Mouse (Mus musculus) bone marrow, adult 2 months (tissue): Measurements from ENCODE around the gene Ampd3. TPM values are rescaled to one million over a fixed set of nuclear protein-coding genes. Genes with fewer than 3 reads are reported as not detected.
A peak's percentile ranks its signal among the peaks of the same experiment; 100 is the strongest.

Experiments
- H3K27ac ChIP-seq: fragments of 200-500 bp; 2 replicates; pipeline ENCODE4 v1.5.1; 2012; ENCODE audit warnings: low read depth, mild to moderate bottlenecking, control low read depth, inconsistent platforms, low read length; ENCODE audit not compliant: control insufficient read depth, poor library complexity, insufficient read depth
- H3K4me1 ChIP-seq: fragments of 200-500 bp; 2 replicates; pipeline ENCODE4 v1.6.1; 2011; ENCODE audit warnings: low read length; ENCODE audit not compliant: control insufficient read depth, insufficient read depth
- H3K4me3 ChIP-seq: fragments of 200-500 bp; replicated peaks from 2 replicates; pipeline ENCODE3; 2011; ENCODE audit warnings: mild to moderate bottlenecking, low read depth, low read length, control low read depth; ENCODE audit not compliant: control insufficient read depth
- CTCF ChIP-seq: fragments of 200-500 bp; IDR thresholded peaks from 2 replicates; pipeline ENCODE4 v1.5.1; 2011; ENCODE audit warnings: low read length, control low read depth; ENCODE audit not compliant: control insufficient read depth, insufficient read depth
- POLR2A ChIP-seq: fragments of 200-500 bp; IDR thresholded peaks from 2 replicates; pipeline ENCODE4 v1.6.1; 2011; ENCODE audit warnings: low read depth, mild to moderate bottlenecking, control low read depth, low read length, borderline replicate concordance; ENCODE audit not compliant: control insufficient read depth
- WGBS: fragments of 180-500 bp; shearing (Covaris S2); methylation state at CpG from one replicate; pipeline ENCODE4 v1.1.7; 2018; 5-methylcytosine and 5-hydroxymethylcytosine counted together
- polyA plus RNA-seq: library from polyadenylated mRNA; stranded (reverse); fragments of >200 nt; gene quantifications from 2 replicates; pipeline ENCODE4 v1.2.4, GENCODE M21; 2011; ENCODE audit warnings: low replicate concordance; ENCODE audit not compliant: missing spikeins, insufficient read depth, insufficient read length

Ampd3 gene
- polyA plus RNA-seq, 1 experiment, result 36.5 TPM

DNA sequence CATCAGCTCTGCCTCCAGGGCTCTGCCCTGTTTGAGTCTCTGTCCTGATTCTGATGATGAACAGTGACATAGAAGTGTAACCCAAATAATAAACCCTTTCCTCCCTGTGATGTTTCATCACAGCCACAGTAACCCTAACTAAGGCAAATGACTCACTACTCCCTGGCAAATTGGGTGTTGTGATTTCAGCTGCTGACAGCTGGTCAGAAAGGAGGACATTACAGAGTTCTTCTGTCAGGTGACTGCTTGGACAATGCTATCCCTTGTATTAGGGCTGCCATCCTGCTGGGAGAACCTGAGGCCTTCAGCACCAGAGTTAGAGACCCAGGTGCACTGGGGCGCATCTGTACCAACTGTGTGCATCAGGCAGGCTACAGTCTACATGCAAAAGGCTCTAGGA lies 14.7 kb upstream of the Ampd3 start:
- TF ChIP-seq POLR2A, result no peak
- TF ChIP-seq CTCF, result no peak
- Histone ChIP-seq H3K4me1 (no peaks in the 10 kb centered on the region; the same call in 1 of the 2 replicates), H3K27ac (no peak overlapping the region), H3K4me3 (no peak overlapping the region)
- 83% methylated on average over 1 of the region's 1 CpGs for WGBS

DNA sequence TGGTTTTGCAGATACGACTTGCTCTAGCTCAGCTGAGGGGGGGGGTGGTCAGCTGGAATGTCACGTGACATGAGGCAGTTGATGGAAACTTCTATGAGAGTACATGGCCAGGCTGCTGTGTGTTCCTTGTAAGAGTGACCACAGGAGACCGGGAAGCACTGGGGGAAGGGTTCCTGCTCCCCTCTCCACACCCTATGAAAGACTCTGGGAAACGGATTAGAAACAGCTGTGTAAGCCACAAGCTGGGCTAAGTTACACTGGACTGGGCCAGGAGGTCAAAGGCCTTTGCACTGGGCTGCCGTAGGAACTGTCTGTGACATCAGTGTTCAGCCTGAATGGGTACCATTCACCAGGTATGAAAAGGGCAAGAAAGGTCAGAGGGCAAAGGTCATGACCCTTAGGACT lies 14.1 kb upstream of the Ampd3 start:
- no peak for TF ChIP-seq CTCF
- no peak for TF ChIP-seq POLR2A
- Histone ChIP-seq H3K4me1 (no peaks in the 10 kb centered on the region; the same call in 1 of the 2 replicates), H3K4me3 (no peak overlapping the region), H3K27ac (no peak overlapping the region)
- WGBS, result 70% methylated on average over 5 of the region's 5 CpGs

DNA sequence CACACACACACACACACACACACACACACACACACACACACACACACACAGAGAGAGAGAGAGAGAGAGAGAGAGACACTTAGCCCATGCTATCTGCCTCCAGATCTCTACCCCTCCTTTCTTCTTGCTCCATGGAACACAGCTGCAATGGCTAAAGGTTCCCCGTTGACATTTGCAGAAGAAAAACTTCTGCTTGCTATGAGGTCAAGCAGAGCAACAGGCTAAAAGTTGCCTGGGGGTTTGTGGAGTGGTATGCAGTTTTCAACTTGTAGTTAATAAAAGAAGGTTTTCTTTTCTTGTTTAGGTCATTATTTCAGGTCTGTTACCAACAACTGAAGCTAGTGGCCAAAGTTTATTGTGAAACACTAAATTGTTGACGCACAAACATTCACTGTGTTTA lies 11.6 kb upstream of the Ampd3 start:
- no peak overlapping the region; the same call in 1 of the 2 replicates for H3K27ac ChIP-seq
- H3K4me1 ChIP-seq, result no peaks in the 10 kb centered on the region; the same call in 1 of the 2 replicates
- 45% methylated on average over 2 of the region's 2 CpGs for WGBS
- no peak overlapping the region for H3K4me3 ChIP-seq
- TF ChIP-seq POLR2A (no peak), CTCF (no peak)

- TF ChIP-seq CTCF (no peak), POLR2A (no peak)
- Histone ChIP-seq H3K27ac (no peak overlapping the region), H3K4me3 (no peak overlapping the region), H3K4me1 (no peaks in the 10 kb centered on the region; the same call in 1 of the 2 replicates)
- WGBS, result 83% methylated on average over 5 of the region's 5 CpGs
Measured at GRCm38 (mm10) chr7:110762605-110763180, 5.3 kb upstream of the Ampd3 start.

- TF ChIP-seq POLR2A, result peak; percentile 66; the same call in 1 of the 2 replicates
- no peak for TF ChIP-seq CTCF
- Histone ChIP-seq H3K4me1 (peaks cover 13% of the 10 kb centered on the region), H3K4me3 (peak overlapping the region; percentile 73), H3K27ac (peak overlapping the region; percentile 98)
- under 1% methylated on average over 61 of the region's 61 CpGs for WGBS
Measured at GRCm38 (mm10) chr7:110768451-110769064, 552 bp downstream of the Ampd3 start.

- Histone ChIP-seq H3K27ac (peak overlapping the region; percentile 98), H3K4me3 (peak overlapping the region; percentile 73), H3K4me1 (peaks cover 13% of the 10 kb centered on the region)
- WGBS, result 0% methylated on average over 4 of the region's 4 CpGs
- TF ChIP-seq CTCF (no peak), POLR2A (no peak; the same call in 1 of the 2 replicates)
Measured at GRCm38 (mm10) chr7:110769094-110769493, 1.1 kb downstream of the Ampd3 start.

DNA sequence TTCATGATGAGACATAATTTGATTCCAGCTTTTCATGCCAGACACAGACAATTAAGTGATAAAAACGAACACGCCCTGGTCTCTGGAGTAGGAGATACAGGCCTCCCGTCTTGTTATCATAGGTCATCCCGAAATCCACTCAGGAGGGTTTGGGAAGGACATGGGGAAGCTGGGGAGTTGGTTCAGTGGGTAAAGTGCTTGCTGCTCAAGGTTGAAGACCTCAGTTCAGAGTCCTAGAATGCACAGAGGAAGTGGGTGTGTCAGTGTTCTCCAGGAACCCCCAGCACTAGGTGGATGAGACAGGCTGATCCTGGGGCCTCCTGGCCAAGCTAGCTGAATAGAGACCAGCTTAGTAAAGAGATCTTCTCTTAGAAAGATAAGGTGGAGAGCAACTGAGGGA lies 2.9 kb downstream of the Ampd3 start:
- Histone ChIP-seq H3K4me1 (peaks cover 15% of the 10 kb centered on the region), H3K27ac (peak overlapping the region; percentile 11; the same call in 1 of the 2 replicates), H3K4me3 (no peak overlapping the region)
- WGBS, result 71% methylated on average over 4 of the region's 4 CpGs
- TF ChIP-seq POLR2A (no peak), CTCF (no peak)

DNA sequence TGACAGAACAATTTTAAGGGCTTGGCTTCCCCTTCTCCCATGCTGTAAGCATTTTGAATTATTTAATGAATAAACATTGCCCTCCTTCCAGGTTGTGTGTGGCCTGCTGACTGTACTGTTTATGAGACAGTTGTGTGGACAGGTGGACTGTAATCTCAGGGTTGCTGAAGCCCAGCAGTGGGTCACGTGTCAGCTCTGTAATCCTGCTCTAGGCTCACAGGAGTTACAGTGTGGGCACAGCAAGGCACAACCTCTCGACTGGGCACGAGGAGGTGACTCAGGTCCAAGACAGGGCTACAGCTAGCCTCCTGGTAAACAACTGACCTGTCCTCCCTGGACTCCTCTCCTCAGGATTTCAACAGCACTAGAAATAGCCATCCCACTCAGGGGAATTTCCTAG lies 4.3 kb downstream of the Ampd3 start:
- peaks cover 20% of the 10 kb centered on the region for H3K4me1 ChIP-seq
- WGBS, result 63% methylated on average over 3 of the region's 3 CpGs
- TF ChIP-seq CTCF, result no peak
- TF ChIP-seq POLR2A, result no peak
- H3K4me3 ChIP-seq, result no peak overlapping the region
- H3K27ac ChIP-seq, result peak overlapping the region; percentile 88
